Mouse (Mus musculus): ENCODE measurements at regions not wholly inside any gene's neighbourhood (a gene's known extent, or its start where the extent isn't known, plus 50 kb on each side); places are given as distances from the start of the nearest gene placed in this dataset.

GRCm38 (mm10) chr8:103374151-103374550 is 588.7 kb upstream of the Cdh11 start:
- DNase-seq: peak in 1 of 2 experiments; percentile 20

- DNase-seq: no peak
These were observed 593.1 kb upstream of the Cdh11 start for GRCm38 (mm10) chr8:103378545-103378944.

DNA sequence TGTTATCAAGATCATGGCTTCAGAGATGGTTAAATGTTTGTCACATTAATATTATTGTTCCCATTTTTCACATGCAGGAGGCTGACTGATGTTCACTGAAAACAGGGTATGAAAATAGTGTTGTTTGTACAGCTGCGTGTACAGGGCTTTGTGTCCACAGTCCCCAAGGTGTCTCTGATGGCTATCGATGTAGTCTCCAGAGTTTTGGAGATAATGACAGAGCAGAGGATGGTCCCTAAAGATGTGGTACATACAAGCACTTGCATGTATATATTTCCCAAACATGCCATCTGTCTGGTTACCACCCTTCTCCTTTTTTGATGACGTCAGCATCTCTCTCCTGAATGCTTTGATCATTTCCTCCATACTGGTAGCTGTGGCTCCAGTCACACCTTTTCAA is 596.1 kb upstream of the Cdh11 start:
- DNase-seq: no peak

DNA sequence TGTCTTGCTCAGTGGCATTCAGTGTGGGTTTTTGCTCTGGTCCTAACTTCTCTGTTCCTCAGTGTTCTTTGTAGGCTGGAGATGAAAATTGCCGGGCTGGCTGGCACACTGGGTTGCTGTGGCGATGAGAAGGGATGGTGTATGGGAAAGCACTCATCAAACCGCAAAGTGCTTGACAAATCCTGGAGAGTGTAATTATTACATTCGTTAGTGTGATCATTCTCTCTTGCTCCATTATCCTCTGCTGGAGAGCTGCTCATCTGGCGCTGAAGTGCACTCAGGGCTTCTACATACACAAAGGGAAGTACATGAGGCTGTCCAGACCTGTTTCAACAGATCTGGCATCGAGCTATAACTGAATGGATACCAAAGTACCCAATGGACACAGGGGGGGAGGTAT is 605.9 kb upstream of the Cdh11 start:
- no peak for DNase-seq

DNA sequence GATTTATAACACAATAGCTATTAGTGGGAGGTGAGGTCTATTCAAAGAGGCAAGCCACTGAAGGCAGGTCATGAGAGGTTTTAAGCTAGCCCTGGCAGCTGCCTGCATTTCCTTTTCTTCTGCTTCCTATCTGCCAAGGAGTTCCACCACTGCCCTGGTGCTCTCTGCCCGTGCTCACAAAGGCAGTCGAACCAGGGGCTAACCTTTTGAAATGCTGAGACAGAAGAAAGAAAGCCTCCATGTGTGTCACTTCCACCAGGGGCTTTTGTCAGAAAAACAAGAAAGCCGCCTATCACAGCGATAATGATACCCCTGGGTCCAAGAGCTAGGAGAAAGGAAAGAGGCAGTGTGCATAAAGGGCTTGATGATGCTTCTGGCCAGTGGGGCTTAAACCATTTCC is 609.9 kb upstream of the Cdh11 start:
- no peak for DNase-seq

GRCm38 (mm10) chr8:103398179-103398578 is 612.7 kb upstream of the Cdh11 start:
- DNase-seq: no peak

GRCm38 (mm10) chr8:103399466-103399865 is 614.0 kb upstream of the Cdh11 start:
- DNase-seq: no peak

GRCm38 (mm10) chr8:103400143-103400542 is 614.7 kb upstream of the Cdh11 start:
- no peak for DNase-seq

DNA sequence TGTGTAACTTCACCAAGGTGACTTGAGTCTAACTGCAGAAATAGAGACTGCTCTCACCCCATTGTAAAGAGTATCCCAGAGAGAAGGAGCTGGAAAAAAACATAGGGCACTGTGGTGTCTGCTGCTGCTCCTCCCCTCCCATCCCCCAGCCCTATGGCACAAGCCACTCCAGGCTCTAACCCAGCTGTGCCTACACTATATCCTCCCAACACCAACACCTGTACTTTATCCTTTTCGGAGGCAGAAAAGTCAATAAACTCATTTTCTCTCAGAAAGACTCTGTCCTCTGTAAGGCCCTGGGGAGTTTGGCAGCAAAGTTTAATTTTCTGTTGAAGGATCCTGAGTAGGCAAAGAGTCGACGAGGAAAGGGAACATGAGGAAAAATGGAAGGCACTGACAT is 617.3 kb upstream of the Cdh11 start:
- no peak for DNase-seq

DNA sequence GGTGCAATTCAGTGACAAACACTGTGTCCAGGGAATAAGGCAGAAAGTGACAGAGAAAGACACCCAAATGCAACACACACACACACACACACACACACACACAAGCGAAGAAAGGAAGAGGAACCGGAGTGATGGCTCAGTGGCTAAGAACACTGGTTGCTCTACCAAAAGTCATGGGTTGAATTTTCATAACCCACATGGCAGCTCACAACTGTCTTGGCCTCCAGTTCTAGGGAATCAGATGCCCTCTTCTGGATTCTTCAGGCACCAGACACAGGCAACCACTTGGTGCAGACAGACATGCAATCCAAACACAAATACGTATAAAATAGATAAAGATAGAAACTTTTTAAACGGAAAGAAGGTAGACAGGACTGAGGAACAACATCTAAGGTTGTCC is 618.4 kb upstream of the Cdh11 start:
- DNase-seq: no peak

GRCm38 (mm10) chr8:103405787-103406186 is 620.3 kb upstream of the Cdh11 start:
- no peak for DNase-seq

- no peak for DNase-seq
These were observed 621.5 kb upstream of the Cdh11 start for GRCm38 (mm10) chr8:103406921-103407320.

DNA sequence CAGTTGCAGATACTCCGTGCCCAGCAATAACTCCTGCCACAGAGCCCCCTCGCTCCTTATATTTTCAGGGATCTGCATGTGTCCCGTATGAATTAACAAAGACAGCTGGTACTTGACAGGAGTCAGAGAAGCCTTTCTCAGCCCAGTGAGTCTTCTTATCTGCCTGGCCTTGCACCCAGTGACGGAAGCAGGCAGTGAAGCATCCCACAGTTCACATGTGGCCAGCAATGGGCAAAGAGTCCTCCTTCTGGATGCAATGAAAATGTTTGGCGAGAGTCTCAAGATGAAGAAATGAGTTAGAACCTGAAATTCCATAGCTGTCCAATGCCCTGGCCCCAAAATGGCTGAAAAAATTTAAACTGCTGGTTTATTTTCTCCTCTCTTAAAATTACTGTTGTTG is 622.2 kb upstream of the Cdh11 start:
- no peak for DNase-seq

GRCm38 (mm10) chr8:103408411-103408810 is 623.0 kb upstream of the Cdh11 start:
- no peak for DNase-seq

DNA sequence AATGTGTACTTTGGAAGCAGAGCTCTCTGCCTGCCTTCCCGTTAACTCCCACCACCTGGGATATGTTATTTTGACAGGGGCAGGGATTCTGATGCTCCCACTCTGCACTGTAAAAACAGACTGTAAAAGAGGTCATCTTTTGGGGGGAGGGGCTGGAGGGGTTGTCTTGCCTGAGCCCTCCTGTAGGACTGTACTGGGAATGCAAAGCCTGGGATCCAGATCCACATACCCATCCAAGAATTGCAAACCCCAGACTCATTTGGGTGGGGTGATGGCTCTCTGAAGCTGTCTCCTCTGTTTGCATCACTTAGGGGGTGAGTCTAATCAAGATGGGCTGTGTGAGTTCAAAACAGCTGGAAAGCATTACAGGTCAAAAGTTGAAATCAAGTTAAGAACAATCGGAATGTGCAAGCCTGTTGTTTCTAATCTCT is 623.7 kb upstream of the Cdh11 start:
- no peak for DNase-seq

DNA sequence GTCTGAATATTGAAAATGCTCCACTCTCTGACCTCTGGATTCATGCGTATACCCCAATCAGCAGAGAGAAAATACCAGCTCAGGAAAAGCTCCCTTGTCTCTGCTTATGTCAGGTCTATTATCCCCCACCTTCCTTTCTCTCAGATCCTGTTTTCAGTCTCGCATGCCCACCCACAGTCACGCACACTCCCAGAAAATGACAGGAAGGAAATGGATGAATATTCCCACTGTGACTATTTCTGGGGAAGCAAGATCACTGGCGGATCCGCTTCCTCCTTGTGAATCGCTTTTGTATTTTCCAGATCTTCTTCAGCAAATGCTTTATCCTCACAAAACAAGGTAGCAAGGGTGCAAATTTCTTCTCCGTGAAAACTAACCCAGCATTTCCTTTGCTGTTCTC is 627.3 kb upstream of the Cdh11 start:
- no peak for DNase-seq

DNA sequence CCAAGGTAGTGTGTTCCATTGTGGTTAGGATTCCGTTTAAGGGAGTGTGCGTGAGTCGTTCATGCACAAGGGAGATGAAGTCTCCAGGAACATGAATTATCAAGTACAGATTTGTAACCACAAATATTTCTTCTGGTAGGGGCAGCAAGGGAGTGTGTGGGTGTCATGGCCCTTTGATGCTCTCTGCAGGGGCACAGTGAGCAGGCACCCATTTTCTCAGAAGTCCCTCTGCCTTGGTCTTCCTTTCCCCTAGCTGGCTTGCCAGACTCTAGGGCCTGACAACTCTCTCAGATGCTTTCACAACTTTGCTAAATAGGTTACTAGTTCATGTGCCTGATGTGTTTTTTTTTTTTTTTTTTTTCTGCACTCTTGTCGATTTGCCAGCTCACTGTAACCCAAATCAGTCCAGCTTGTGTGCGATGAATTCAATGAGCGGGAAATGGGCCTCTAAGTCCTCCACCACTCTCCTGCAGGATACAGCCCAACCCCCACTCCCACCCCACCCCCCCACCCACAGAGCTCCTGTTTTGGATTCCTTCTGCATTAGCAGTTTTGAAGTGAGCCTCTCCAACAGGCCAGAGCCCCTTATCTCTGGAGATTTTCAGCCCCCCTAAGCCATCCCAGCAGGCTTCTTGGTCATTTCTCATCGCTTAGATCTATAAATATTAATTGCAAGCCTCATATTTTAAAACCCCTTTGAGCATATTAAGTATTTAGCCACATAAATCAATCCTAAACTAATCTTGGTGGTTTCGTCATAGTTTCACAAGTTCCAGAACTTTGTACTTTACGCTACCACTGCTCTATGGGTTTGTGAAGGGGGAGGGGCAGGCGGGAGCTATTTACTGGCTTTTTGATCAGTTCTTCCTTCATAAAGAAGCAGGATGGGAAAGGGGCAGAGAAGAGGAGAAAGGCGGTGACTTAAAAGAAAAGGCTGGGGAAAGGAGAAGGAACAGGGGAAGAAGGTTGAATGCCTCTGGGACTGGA is 628.4 kb upstream of the Cdh11 start:
- DNase-seq: no peak

DNA sequence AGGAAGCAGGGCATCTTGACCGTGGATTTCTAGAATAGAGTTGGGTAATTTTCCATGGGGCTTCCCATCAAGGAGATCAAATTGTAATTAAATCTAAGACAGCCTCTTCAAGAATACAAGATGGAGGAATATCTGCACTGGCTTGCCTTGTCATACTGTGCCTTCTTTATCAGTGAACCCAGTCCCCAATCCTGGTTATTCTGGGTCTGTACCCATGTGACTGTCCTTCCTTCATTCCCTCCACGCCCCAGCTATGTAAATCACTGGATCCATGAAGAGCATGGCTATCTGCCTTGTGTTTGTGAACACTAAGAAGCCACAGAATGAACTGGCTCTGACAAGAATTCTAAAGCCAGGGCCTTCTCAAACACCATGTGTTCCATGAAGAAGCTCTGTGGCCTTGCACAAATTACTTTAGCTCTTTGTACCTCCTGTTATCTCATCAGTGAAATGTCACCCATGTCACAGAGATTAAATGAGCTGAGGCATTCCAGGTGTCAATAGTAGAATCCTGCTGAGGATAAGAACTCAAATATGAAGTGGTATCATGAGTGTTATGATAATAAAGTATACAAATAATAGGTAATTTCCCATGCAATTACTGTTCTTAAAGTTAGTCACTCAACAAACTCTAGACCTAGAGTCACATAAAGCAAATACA is 637.0 kb upstream of the Cdh11 start:
- DNase-seq: no peak

GRCm38 (mm10) chr8:103425967-103426366 is 640.5 kb upstream of the Cdh11 start:
- DNase-seq: no peak

DNA sequence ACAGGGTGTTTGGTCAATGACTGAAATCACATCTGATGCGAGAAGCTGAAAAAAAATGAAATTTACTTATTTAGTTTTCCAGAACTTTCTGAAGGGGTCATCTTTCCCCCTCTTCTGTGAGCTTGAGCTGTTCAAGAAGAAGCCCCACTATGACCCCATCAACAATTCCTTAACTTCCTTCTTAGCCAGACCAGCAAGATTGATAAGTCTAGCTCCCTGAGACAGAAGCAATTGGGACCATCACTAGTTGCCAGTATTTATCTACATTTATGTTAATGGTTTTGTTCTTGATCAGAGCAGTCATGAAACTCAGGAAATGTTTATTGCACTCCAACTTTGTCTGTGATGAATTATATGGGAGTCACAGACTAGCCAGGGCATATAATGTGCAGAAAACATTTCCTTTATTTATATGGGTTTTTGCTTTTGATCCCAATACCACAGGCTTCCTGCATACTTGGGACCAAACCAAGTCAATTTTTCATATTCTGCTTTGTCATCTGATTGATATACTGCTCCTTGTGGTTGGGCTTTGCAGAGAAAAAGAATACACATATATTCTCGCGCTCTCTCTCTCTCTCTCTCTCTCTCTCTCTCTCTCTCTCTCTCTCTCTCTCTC is 645.5 kb upstream of the Cdh11 start:
- no peak for DNase-seq

GRCm38 (mm10) chr8:103433532-103434105 is 648.2 kb upstream of the Cdh11 start:
- DNase-seq: no peak

DNA sequence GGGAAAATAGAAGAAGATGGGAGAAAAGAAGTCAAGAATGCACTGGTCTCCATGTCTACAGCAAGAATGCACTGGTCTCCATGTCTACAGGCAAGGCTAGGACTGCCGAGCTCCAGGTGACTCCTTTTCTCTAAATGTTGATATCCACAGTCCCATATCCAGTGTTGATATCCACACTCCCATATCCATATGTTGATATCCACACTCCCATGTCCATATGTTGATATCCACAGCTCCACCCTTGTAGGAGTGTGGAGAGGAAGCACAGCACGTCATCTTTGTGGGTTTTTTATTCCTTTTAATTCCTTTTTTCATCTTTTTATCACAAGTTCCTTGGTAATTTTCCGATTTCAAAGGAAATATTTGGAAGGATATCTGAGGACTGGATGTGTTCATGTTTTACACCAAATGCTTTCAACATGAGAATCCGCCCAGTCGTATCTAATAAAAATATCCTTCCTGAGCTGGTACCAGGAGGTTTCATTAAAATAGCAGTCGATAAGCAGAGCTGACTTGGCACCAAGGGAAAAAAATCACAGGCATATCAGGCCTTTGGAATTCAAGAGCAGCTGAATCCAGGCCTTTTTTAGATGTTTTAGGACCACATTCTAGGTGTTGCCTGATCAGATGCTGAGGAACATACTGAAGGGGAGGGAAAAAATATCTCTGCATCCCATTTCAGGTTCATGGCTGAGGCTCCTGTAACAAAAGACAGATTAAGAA is 653.7 kb upstream of the Cdh11 start:
- no peak for DNase-seq

DNA sequence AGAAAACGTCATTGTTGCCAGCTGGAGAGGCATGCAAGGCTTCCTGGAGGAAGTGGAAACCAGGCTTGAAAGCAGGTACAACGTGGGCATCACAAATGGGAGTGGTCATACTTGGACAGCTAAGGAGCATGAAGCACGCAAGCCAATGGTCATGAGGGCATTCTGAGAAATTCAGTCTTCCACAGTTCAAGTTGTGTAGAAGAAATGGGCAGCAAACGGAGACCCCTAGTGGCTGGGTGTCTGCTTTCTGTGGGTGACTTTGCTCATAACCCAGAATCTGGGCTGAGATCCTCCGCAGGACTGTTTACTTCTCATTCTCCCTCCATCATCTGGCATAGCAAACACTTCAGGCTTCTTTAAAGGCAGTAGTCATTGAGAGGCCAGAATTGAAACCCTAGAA is 655.7 kb upstream of the Cdh11 start:
- DNase-seq: peak in 1 of 2 experiments; percentile 11

All from cerebellum, postnatal 25 days (tissue).